Mouse (Mus musculus) adrenal gland, postnatal 4 days (tissue): ENCODE data around the gene Fam213b. TPM values are rescaled to one million over a fixed set of nuclear protein-coding genes. Genes with fewer than 3 reads are reported as not detected.

Source experiments
- DNase-seq, 2 experiments: peaks; one replicate each; pipeline ENCODE4 v3.0.0; 2021 to 2022; ENCODE audit warnings: low spot score in 2 of 2, mixed read lengths in 2 of 2
- total RNA-seq, 2 experiments: library from RNA; stranded (reverse); gene quantifications; 2 replicates each; pipeline ENCODE4 v1.2.3; 2021

The Fam213b gene
- total RNA-seq, 2 experiments from 2014 or later: 35.7 to 41.1 TPM

- no peak for DNase-seq
These were observed 11.9 kb downstream of the Fam213b start for GRCm38 (mm10) chr4:154886876-154887592.

GRCm38 (mm10) chr4:154885416-154885815 lies 13.5 kb downstream of the Fam213b start:
- DNase-seq: no peak

- DNase-seq: no peak
These were observed 16.8 kb downstream of the Fam213b start for GRCm38 (mm10) chr4:154882014-154882659.

- no peak for DNase-seq
These were observed 18.2 kb downstream of the Fam213b start for GRCm38 (mm10) chr4:154880730-154881129.

- DNase-seq: peak; percentile 82 to 90
These were observed 20.9 kb downstream of the Fam213b start for GRCm38 (mm10) chr4:154877864-154878548.

- DNase-seq: no peak
These were observed 25.7 kb downstream of the Fam213b start for GRCm38 (mm10) chr4:154873186-154873585.

- DNase-seq: no peak
These were observed 27.1 kb downstream of the Fam213b start for GRCm38 (mm10) chr4:154871757-154872251.

GRCm38 (mm10) chr4:154870721-154871120 lies 28.2 kb downstream of the Fam213b start:
- no peak for DNase-seq

GRCm38 (mm10) chr4:154869440-154869839 lies 29.5 kb downstream of the Fam213b start, which contains the start of gene Mmel1:
Mmel1 (plus strand) TSS chr4:154869585.
- no peak for DNase-seq

GRCm38 (mm10) chr4:154867257-154867656 lies 31.7 kb downstream of the Fam213b start:
- no peak for DNase-seq

GRCm38 (mm10) chr4:154866391-154866790 lies 32.5 kb downstream of the Fam213b start:
- no peak for DNase-seq

GRCm38 (mm10) chr4:154864961-154865760 lies 33.8 kb downstream of the Fam213b start:
- no peak for DNase-seq

GRCm38 (mm10) chr4:154864271-154864771 lies 34.6 kb downstream of the Fam213b start:
- peak; percentile 78 to 86 for DNase-seq

GRCm38 (mm10) chr4:154863436-154863935 lies 35.4 kb downstream of the Fam213b start:
- no peak for DNase-seq

GRCm38 (mm10) chr4:154861967-154862366 lies 37.0 kb downstream of the Fam213b start:
- DNase-seq: no peak

GRCm38 (mm10) chr4:154858601-154859000 lies 40.3 kb downstream of the Fam213b start:
- DNase-seq: no peak

GRCm38 (mm10) chr4:154857366-154858240 lies 41.3 kb downstream of the Fam213b start:
- no peak for DNase-seq

- DNase-seq: no peak
These were observed 42.1 kb downstream of the Fam213b start for GRCm38 (mm10) chr4:154856882-154857281.

GRCm38 (mm10) chr4:154856480-154856837 lies 42.5 kb downstream of the Fam213b start:
- DNase-seq: no peak
